Mouse (Mus musculus): ENCODE results near the gene Pls1.

DNA sequence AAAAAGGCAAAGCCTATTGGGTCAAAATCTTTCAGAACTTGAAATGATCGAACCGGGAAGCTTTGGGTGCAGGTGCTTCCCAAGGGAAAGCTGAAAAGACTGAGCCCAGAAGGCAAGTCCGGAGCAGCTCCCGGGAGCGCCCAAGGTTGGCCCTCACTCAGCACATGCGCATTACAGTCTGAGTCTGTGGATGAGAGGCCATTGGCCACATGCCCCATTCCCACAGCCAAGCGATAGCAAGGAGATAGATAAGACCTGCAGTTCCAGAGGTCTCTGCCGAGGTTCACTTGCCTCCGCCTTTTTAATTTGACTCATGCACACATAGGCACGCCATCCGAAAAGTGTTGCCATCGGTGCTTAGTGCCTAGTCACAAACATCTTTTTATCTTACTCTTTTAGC lies 39.7 kb downstream of the Pls1 start:
- TF ChIP-seq CTCF (IDR thresholded peaks at IDR 0.05; ENCODE audit: borderline replicate concordance, insufficient read depth, low read length) (no peak), POLR2A (IDR thresholded peaks at IDR 0.05; ENCODE audit: low read depth, low read length) (no peak)

All from embryonic fibroblast, embryonic 13.5 days (primary cell).